Mouse (Mus musculus) stomach, postnatal 0 days (tissue): ENCODE data around the gene Dmkn.

Source experiments
- CTCF ChIP-seq: IDR thresholded peaks from 2 replicates; pipeline ENCODE4 v1.5.1; 2016; ENCODE audit warnings: antibody characterized with exemption, low read depth, mild to moderate bottlenecking, moderate library complexity
- EP300 ChIP-seq: optimal IDR thresholded peaks from 2 replicates; pipeline ENCODE3; 2016; ENCODE audit warnings: antibody characterized with exemption

- no peak for TF ChIP-seq EP300
- no peak for TF ChIP-seq CTCF
Measured at GRCm38 (mm10) chr7:30785154-30785553, 21.6 kb downstream of the Dmkn start.
